Mouse (Mus musculus) cerebellum, adult 2 months (tissue): Measurements from ENCODE around the gene Olfr372.

Source experiments
- CTCF ChIP-seq: fragments of 200-500 bp; IDR thresholded peaks from 2 replicates; pipeline ENCODE4 v1.5.1; 2011; ENCODE audit warnings: low read depth, mild to moderate bottlenecking, control low read depth, low read length, moderate library complexity, borderline replicate concordance; ENCODE audit not compliant: insufficient read depth
- POLR2A ChIP-seq: fragments of 200-500 bp; IDR thresholded peaks from 2 replicates; pipeline ENCODE4 v1.6.1; 2011; ENCODE audit warnings: low read length, control low read depth, borderline replicate concordance; ENCODE audit not compliant: insufficient read depth

GRCm38 (mm10) chr8:72018141-72018540 is 22.9 kb upstream of the Olfr372 start:
- TF ChIP-seq POLR2A (no peak), CTCF (no peak)
